Mouse (Mus musculus): ENCODE measurements around the gene Nqo2.

The Nqo2 gene

DNA sequence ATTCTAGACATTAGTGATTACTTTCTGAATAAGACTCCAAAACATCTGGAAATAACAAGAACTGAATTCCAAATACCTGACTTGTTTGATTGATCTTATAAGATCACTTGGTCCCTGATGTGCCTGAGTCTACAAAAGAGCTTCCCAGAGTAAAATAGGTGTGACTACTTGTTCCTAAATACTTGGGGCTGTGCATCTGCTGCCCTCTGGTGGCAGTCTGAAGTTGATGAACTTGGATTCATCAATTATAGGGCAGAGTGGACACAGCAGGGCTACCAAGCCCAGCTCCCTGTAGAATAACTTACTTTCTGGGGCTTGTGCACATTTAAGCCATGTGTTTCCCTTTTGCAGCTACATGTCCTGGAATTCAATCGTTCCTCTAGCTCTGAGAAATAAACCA lies 30.7 kb downstream of the Nqo2 start:
- peak; percentile 54 for DNase-seq (ENCODE audit: low spot score)

DNA sequence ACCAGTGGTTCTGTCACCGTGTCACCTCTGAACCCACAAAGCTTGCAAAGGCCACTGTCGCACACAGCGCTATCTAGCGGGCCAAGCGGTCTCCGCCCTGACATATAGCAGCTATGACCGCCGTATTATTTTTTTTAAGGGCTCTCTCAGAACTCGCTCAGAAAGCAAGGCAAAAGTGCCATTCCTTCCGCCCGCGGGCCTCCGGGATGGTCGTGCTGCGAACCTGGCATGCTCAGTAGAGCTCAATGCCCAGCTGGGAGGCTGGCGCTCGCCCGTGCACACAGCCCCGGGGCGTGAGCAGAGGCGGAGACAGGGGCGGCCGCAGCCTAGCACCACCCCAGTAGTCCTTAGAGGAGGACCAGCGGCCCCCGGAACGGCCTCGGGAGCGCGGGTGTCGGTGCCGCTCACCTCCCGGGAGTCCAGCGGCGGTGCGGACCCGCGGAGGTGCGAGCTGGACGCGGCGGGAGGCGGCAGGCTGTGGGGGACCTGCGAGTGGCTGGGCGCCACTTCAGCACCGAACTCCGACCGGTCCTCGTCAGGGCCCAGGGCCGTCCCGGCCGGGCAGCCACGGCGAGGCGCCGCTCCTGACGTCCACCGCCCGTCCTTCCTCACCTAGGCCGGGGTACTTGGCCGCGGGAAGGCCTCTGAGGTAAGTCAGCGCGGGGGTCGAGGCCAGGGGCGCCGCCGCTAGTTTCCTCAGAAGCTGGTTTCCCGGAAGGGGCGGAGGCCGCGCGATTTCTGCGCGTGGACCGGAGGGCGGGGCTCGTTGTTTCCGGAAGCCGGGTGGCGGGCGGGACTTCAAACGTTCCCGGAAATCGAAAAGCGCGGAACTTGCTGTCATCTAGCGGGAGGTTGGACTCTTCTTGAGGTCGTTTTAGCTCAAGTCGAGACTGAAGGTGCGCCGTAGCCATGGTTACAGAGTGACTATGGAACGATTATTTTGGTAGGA lies 37.8 kb downstream of the Nqo2 start, which contains the start of the genes Ripk1 and Serpinb6a:
Ripk1 (plus strand) TSS at position 306 of the 949 bp plus-strand sequence.
Serpinb6a (minus strand) TSS at position 737 of the 949 bp plus-strand sequence.
- peak; percentile 72 for DNase-seq (ENCODE audit: low spot score)

DNA sequence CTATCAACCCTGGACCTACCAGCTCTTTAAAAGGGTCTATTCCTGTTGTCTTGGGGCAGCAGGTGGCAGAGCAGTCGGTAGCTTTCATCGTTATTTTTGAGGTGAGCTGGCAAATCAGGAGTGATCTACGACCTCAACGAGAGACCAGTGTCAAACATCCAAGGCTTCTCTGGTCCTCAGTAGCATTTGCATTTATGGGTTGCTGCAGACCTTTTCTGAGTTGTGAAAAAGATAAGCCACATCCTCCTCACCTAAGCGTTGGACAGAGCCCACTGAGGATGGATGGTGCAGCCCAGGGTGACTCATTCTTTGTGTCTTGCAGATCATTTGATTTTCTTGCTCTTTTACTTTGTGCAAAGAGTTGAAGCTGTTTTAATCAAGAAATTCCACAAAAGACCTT lies 38.6 kb downstream of the Nqo2 start:
- no peak for DNase-seq (ENCODE audit: low spot score)

DNA sequence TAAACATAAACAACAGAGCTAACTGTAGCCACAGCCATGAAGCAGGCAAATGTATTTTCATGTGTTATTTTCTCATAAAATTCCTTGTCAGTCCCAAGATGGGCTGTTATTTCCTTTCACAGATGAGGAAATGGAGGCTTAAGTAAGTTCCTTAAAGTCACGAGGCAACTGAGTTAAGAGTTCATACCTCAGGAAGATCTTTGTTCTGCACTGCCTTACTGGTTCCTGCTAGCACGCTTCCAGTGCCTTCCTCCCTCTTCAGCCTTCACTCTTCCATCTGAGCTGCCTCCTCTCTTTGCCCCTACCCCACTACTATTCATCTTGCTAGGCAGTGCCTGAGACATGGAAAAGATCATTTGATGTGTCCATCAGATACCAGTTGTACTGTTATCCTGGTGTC lies 42.7 kb downstream of the Nqo2 start:
- no peak for DNase-seq (ENCODE audit: low spot score)

DNA sequence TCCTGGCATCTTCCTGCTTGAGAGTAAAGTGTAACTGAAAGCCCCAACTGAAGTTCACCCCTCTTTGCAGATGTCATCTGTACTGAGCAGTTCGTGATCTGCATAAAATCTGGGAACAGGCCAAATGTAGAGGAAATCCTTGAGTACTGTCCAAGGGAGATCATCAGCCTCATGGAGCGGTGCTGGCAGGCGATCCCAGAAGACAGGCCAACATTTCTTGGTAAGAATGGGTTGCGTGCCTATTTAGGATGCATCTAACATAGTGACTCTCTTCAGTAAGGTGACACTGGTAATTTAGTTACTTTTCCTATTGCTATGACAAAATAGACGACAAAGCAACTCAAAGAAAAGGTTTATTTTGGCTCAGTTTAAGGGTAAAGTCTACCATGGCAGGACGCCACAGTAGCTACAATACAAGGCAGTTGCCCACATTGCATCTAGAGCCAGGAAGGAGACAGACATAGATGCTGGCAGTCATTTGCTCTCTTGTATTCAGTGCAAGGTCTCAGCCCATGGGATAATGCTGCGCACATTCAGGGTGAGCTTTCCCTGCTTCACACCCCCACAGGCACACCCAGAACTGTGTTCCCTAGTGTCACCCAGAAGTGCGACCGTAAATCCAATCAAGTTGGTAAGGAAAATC lies 52.6 kb downstream of the Nqo2 start:
- no peak for DNase-seq (ENCODE audit: low spot score)

DNA sequence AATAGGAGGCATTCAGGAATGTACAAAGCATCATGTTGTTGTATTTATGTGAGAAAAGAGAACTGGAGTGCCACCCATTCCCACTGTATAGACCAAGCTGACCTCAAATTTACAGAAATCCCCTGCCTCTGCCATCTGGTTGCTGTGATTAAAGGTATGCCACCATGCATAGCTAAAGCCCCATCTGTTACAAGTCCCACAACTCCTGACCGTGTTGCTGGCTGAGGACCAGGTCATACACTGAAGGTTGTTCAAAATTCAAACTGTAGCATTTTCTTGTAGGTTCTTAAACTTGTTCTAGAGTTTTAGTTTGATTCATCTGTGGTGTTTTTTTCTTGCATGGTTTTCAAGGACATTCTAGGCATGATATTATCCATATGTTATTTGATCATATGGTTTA lies 54.0 kb downstream of the Nqo2 start:
- DNase-seq (ENCODE audit: low spot score): no peak

DNA sequence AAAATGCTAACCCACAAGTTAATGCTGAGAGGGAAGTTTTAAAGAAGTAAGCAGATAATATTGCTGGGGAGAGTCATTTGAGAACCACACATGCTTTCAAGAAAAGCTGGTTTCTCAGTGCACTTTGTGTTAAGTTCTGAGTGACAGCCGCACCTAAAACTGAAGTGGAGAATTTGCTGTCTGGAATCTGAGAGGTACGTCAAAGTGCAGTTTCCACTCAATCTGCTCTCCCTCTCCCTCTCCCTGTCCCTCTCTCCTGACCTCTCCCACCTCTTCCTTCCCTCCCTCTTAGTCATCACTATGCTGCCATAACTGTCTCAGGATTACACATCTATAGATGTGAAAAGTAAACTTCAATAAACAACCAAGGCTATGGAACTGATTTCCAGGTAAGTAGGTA lies 57.5 kb downstream of the Nqo2 start:
- no peak for DNase-seq (ENCODE audit: low spot score)

DNA sequence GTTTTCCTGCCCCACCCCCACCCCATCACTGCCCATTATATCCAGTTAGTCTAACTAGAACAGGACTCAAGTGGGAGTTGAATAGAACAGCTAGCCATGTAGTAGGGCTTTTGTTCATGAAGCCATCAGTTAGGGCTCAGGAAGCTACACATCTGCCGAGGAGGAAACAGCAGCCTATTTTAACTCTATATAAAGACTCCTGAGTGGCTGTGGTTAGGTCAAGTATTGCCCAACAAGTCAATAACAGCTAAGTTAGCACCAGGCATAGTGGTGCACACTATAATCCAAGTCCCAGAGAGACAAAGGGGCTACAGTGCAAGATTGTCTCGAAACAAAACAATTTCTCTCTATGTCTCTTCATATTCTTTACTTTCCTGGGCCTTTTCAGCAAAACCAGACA lies 67.6 kb downstream of the Nqo2 start:
- no peak for DNase-seq (ENCODE audit: low spot score)

DNA sequence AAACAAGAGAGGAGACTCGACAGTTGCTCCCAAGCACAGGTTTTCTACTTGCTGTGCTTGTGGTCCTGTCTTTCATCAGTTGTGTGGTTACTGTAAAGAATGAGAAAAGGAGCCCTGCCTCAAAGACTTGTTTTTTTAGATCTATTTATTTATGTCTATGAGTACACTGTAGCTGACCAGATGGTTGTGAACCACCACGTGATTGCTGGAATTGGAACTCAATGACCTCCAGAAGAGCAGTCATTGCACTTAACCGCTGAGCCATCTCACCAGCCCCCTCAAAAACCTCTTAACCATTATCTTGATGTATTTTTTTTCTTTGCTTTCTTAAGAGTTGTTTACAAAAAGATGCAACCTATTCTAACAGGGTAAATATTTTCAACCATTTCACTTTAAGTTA lies 70.9 kb downstream of the Nqo2 start:
- no peak for DNase-seq (ENCODE audit: low spot score)

DNA sequence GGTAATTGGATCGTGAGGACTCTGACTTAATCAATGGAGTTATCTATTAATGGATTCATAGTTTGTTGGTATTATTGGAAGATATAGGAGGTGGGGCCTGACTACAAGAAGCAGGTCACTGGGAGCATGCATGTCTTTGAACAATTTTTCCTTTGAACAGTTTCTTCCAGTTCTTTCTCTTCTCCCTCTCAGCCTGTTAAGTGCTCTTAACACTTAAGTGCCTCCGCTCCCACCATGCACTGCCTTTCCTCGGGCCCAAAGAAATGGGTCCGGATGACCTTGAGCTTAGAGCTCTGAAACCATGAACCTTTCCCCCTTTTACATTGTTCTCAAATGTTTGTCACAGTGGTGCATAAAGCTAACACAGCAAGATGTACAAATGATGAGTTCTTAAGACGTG lies 72.2 kb downstream of the Nqo2 start:
- DNase-seq (ENCODE audit: low spot score): no peak

DNA sequence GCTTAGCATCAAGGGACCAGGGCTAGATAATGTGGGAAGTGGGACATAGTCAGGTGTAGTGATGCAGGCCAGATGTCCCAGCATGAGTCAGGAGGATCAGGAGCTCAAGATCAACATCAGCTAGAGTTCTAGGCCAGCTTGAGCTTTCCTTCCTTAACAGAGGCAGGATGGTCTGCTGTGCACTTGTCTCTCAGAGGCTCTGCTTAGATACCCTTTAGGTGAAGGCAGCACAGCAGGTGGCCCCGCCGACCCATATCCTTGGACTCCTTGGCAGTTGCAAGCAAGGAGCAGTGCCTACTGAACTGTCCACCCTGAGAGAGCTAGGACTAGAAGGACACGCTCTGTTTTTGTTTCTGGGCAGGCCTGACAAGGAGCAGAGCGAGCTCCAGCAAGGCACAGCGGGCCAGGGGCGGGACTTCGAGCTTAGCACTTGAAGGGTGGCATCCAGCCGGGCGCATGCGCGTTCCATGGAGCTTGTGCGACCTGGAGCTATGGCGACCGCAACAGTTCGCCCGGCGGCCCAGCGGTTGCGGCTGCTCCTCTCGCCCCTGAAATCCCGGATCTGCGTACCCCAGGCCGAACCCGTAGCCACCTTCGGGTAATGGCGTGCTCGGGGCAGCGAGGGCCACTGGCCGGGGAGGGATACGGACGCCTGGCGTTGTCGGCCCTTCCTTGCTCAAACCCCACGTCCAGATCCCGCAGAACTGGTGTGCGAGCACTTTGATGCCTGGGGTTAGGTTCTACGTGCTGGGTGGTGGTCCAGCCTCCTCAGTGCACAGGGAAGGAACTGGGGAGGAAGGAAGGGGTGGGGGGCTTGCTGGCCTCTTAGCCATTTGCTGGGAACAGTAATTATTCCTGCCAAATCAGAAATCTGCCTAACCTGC lies 72.9 kb downstream of the Nqo2 start, which contains the start of gene Bphl:
Bphl (plus strand) TSS at position 426 of the 884 bp plus-strand sequence.
- peak; percentile 82 for DNase-seq (ENCODE audit: low spot score)

DNA sequence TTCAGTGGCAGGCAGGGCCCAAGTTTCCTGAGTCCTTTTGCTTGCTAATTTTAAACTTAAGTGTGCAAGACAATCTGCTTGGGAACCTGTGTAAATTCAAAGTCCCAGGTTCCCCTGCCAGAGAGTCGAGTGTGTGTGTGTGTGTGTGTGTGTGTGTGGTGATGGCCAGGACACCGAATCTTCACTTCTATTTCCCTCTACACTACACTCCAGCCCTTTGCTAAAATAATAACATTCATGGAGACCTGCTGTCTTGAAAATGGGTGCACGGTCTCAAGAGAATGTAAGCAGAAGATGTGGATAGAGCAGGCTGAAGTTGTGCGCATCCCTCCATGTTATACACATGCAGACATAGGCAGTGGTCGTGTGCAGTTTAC lies 73.6 kb downstream of the Nqo2 start:
- no peak for DNase-seq (ENCODE audit: low spot score)
